Mouse (Mus musculus): ENCODE data around the gene Gm20547.

GRCm38 (mm10) chr17:34836856-34837221 is 45.0 kb downstream of the Gm20547 start, which contains the start of the genes Stk19 and Dxo:
- TF ChIP-seq CTCF (IDR thresholded peaks at IDR 0.05; ENCODE audit: extremely low read depth, insufficient read depth, low read length) (no peak), POLR2A (IDR thresholded peaks at IDR 0.05; ENCODE audit: extremely low read depth, insufficient read depth, low read length) (peak; percentile 80)
